Mouse (Mus musculus) heart, adult 9 months (tissue): Measurements from ENCODE around the gene Abhd17b.
"Not testable (repeated sequence)": the region's sequence is repeated elsewhere in the genome, so short reads cannot be mapped to it uniquely, and the experiment has no call there.

Experiments used
- DNase-seq, 2 experiments: peaks; one replicate each; pipeline ENCODE4 v3.0.0; 2022; ENCODE audit warnings: low spot score in 2 of 2

The Abhd17b gene

DNA sequence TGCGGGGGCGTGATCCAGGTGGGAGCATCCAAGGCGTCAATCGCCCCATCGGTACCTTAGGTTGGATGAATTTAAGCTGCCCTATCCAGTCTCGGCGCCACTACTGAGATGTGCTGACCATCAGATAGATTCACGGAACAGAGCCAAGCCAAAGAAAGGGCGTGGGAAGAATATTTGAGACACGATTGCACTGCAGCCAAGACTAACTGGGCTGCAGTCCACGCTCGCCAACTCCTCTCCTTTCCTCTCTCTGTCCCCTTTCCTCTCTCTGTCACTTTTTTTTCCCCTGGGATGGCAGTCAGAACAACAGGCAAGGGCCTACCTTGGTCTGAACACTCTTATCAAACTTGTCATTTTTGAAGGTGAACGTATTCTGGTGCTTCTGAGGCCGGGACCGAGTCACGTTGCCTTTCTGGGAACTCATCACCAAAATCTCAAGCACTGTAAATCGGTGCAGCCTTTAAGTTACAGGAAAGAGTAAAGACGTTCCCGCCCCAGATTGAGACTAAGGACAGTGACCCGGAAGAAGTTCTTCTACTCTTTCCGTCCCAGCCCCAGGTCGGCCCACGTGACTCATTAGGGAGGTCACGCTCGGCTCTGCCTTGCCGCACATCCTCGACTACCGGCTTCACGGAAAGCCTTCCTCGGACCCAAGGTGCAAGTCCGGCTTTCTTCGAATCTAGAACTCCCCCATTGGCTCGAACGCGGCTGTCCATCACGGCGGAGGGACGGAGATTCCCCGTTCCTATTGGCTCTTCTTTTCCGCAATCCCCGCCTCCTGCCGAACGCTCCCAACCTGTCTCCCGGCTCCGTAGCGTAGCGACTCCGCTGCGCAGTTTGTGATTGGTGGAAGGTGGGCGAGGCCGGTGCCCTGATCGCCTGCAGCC, 457 bp upstream of the Abhd17b start, which contains the start of gene 1110059E24Rik:
TSS of gene 1110059E24Rik (minus strand) at position 692 of the 887 bp plus-strand sequence.
- peak; percentile 98 for DNase-seq

DNA sequence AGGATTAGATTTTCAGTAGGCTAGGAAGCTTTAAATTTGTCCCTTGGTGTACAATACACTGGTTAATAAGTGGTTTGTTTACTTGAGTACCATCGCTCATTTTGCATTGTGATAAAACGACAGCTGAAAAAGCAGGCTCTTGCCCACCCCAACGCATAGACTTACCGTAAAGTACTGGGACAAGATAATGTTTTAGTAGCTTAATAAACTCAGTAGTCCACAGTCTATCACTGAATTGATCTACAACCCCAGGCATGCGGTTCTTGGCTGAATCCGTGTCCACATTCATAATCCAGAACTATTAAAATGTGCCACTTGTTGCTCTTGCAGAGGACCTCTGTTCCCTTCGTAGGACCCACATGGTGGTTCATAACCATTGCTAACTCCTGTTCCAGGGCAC, 1.8 kb downstream of the Abhd17b start:
- no peak for DNase-seq

DNA sequence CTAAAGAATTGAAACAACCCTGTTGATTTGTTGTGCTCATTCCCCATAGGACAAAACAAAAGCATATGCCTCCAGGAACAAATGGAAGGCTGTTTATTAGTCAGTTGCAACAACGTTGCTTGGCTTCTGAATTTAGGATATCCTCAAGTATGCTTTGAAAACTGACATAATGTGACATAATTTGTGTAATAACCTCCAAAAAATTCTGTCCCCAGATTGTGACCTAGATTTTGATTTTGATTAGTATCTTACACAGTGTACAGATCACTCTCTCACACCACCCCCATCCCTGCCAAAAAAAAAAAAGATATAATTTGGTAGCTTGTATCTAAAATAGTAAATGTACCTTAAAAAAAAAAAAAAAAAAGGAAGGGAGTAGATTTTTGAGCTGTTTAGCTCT, 7.7 kb downstream of the Abhd17b start:
- no peak for DNase-seq

DNA sequence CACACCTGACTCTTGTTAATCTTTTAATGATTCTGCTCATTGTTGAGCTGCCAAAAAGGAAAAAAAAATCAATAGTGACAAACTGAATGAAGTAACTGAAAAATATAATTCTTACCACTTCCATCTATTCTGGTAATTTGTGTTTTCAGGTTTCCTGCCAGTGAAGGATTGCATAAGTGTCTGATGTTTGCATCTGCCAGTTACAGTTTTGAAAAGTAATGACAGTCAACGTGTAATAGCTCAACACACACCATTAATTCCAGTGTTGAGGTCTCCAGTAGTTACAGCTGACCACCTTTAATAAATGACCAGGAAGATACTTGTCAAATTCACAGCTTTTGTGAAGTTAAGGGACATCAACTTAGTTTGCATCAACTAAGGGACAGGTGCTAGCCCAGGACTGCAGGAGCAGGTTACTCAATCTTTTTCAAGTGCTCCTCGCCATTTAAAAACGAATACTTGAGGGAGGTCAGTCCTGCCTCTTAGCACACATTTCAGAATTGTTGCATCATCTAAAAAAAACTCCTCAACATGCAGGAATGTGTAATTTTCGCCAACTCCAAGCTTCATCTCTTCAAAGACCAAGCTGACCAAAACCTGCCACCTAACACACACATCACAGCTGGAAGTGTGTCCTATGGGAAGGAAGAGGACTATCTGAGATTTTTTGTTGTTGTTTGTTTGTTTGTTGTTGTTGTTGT, 10.9 kb downstream of the Abhd17b start:
- no peak for DNase-seq

DNA sequence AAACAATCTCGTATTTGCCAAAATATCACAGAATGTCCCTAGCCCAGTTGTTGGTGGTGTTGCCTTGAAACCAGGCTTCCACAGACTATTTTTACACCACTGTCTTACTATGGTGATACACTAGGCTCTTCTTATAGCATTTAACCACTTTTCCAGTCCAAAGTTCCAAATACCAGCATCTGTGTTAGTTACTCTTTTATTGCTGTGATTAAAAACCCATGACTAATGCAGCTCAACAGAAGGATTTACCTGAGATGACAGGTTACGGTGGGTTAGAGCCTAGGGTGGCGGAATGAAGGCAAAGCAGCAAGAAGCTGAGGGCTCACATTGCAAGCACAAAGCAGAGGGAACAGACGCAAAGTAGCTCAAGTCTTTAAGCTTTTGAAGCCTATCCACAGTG, 16.7 kb downstream of the Abhd17b start:
- no peak for DNase-seq

DNA sequence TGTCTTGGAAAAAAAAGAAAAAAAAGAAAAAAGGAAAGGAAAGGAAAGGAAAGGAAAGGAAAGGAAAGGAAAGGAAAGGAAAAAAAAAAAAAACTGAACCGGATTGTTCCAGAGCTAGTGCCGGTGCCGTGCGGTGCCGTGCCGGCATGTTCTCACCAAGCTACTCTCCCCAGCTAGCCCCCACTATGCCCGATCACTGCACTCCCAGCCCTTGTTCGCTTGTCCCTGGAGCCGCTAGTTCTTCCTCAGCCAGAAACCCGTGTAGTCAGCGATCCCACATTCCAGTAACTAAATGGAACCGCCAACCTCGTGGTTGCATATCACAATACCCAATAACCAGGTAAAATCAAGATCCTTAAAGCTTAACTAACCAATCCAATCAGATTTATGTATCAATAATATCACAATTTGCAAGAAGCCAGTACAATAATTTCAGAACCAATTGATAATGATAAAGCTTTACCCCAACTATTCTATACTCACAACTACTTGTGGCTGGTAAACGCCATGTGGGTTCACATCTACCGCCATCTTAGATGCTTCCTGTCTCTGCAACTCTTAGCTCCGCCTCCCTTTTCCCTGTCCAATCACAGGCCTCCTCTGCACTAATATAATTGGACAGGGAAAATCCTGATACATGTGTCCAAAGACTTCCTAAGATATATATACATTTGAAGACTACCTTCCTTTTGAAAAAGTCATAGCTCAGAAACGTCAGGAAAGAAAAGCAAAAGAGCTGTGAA, 21.5 kb downstream of the Abhd17b start:
- DNase-seq = no peak

DNA sequence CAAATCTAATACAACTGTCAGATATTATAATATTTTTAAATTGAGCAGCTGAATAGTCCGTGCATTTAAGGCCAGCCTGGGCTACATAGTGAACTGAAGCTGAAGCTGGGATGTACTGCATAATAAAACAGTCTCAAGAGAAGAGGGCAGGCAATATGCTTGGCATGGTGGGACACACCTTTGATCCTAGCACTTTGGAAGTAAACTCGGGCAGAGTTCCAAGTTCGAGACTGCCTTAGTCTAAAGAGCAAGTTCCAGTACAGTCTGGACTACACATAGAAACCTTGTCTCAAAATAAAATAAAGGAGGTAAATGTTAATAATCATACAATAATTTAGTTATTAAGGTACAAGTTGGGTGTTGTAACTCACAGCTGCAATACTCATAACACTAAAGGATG, 27.1 kb downstream of the Abhd17b start:
- DNase-seq = no peak

DNA sequence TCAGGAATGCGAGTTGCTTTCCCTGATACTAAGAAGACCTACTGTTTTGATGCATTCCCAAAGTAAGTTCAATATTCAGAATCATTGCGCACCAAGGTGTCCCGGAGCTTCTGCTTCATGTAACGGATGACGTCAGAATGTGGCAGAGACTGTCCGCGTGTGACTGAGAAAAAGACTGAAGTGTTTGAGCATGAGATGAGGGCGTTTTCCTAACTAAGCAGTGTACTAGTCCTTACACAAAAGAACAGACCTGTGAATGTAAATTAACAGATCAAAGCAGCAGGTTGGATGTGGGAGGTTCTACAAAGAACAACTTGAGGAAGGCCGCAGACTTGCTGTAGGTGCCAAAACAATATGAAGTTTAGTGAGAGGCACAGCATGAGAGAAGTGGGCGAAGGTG, 28.0 kb downstream of the Abhd17b start:
- DNase-seq = no peak

DNA sequence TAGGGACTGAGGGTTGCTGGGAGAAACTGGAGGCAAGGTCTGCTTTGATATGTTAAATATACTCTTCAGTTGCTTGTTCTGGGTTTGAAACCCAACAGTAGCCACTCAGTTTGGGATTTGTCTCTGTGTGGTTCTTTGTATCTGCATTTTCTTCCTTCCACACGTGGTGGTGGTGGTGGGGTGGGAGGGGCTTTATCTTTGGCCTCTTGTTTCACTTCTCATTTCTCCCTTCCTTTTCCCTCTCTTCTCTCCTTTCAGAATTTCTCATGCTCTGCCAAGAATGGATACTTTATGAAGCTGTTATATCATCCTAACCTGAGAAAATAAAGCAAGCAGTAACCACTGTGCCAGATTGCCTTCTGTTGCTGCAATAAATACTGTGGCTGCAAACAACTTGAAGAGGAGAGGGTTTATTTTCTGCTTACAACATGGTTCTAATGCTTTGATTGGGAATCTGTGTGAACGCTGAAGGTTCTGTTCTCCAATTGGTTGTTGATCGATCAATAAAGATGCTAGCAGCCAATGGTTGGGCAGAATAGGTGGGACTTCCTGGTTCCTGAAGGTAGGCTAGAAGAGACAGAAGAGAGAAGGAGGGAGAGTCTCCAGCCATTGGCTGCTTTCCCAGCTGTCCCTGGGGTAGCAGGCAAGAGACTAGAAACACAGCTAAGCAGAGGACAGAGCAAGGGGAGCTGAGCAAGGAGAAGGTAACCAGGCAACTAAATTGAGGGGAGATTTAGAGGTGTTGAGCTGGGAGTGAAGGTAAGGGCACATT, 60.5 kb downstream of the Abhd17b start:
- peak; percentile 44 to 61 for DNase-seq

DNA sequence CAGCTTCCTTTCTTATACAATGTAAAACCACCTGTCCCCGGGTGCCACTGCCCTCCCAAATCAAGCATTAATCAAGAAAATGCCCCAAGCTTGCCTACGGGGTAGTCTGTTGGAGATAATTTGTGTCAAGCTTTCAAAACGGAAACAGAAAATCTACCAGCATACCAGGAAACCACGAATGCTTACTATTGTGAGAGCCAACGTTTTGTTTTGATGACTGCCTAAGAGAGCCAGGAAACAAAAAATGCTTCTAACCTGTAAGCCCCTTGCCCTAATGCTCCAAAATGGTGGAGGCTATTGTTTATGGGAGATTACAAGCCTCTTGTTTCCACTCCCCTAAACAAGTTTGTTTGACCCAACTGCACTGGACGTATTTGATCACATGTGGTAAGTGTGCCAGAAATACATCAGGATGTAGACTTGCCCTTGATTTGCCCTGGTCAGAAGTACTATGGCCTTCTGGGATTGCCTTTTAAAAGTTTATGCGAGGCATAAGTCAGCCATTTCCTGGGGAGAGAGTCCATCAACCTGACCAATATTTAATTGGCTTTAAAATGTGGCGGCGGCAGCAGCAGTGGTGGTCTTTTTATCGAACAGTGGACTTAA, 61.4 kb downstream of the Abhd17b start:
- no peak for DNase-seq

DNA sequence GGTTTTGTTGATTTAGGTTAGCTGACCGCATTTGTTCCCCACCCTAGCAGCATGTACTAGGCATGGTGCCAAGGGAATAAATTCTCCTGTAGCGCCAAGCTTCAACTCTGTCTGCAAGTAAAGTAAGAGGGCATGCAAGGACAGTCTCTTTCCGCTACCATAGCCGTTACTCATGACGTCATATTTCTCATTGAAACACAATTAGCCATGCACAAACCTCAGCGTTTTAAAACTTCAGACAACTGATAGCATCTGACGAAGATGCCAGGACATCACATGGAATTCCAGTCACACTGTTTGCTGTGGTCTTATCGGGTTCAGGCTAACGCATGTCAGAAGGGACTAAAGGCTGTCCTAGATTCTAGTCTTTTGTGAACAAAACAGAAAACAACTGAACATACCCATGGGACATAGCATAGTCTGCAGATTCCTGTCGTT, 62.0 kb downstream of the Abhd17b start:
- DNase-seq = no peak

DNA sequence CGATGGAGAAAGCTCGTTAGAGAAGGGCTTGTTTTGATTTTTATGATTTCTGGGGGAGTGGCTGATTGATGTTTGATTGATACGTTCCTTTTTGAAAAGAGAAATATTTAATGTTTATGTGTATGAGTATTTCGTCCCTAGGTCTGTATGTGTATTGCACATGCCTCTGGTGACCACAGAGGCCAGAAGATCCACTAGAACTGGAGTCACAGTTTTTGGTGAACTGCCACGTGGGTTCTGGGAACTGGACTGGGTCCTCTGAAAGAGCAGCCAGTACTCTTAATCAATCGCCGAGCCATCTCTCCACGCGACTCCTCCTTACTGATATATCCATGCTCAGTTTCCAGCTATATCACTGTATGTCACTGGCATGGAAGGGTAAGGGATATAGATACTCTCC, 62.5 kb downstream of the Abhd17b start:
- no peak for DNase-seq

DNA sequence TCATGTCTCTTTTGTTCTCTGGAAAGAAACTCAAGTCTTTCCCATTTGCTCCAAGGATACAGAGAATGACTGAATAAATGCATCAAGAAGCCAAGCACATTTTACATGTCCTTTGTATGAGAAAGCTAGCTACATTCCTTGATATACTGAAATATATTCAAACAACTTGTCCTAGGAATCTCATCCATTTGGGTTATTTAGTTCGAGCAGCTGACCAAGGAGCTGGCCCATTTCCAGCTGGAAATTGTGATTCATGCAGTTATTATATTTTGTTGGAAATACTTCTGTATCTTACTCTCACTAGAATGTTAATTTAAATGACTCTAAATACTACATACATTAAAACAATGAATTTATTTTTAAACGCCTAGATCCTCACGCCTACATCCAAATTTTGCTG, 63.5 kb downstream of the Abhd17b start:
- DNase-seq = no peak

DNA sequence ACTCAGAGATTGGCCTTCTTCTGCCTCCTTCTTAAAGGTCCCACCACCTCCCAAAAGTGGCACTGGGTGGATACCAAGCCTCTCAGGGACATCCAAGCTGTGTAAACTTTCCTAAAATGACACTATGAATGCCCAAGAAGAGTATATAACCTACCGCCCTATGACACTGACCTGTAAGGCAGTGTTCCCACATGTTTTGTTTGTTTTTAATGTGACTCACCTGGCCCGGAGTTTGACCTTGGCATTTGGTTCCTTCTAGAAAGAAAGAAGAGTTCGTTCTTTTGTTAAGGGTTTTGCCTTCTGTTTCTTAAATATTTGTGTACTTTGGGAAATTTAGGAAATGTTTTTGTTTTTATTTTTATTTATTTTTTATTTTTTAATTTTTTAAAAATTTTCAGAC, 66.2 kb downstream of the Abhd17b start:
- no peak for DNase-seq

DNA sequence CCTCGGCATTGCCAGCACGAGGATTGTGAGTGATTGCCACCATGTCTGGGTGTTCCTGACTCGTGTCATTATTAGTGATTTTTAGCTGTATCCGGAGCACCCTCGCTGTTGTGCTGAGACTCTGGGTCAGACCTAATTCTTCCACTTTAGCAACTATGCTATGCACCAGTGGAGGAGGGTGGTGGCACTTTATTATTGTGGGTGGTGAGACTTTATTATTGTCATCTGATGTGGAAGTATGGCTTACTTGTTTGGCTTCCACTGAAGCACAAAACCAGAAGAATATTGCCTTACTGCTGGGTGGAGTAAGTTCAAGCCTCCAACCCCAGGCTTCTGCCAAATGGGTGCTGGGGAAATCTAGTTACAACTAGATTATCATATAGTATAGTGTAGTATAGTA, 68.0 kb downstream of the Abhd17b start:
- DNase-seq = no peak

DNA sequence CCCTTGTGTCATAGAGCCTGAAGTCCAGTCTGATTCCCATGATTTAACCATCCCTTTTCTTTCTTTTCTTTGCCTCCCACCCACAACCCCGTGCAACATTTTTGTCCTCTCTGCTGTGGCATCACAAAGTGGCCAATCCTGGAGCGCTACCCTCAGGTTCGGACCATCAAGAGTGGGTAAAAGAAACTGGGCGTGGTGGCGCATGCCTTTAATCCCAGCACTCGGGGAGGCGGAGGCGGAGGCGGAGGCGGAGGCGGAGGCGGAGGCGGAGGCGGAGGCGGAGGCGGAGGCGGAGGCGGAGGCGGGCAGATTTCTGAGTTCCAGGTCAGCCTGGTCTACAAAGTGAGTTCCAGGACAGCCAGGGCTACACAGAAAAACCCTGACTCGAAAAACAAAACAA, 70.3 kb downstream of the Abhd17b start:
- not testable (repeated sequence) for DNase-seq

DNA sequence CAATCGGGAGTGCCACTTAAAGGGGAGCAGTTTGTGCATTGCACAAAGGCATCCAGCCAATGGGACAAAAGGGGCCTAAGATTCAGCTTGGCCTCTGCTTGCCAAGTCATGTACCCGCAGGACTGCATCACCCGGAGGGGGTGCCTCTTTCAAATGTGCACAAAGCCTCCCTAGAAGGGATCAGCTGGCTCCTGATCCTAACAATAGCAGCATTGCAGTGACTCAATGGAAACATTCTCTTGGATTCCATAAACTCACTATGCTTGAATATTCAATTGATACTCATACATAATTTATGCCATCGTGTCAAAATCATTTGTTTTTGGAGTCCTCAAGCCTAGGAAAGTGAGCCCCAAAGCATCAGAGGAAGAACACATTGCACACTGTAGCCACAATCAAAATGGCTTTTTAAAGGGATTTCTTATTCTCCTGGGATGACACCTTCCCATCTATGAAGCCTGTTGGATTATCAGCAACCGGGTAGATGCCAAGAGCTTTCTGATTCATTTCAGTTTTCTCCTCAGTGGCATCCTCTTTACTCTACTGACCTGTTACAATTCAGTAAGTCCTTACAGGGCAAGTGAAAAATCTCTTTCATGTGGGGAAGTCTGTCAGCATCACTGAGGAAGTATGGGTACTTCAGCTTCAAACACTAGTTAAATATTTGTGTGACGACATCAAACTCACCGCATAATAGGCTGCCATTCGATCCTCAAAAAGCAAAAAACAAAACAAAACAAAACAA, 71.1 kb downstream of the Abhd17b start:
- DNase-seq = no peak

DNA sequence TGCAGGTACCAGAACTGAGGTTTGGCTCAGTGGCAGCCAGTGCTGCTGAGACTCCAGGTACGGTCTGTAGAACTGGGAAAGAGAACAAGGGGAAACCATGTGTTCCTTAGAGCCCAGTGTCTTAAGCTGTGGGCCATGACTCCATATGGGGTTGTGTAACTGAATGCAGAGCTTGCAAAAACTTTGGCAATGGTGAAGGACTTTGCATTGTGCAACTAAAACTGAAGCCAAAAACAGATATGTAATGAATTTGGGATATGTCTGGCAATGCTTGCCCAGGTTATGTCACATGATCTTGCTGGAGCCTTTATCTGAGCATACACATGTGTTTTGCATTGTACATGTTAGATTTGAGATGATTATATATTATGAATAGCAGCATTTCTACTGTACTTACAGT, 72.2 kb downstream of the Abhd17b start:
- DNase-seq = no peak

DNA sequence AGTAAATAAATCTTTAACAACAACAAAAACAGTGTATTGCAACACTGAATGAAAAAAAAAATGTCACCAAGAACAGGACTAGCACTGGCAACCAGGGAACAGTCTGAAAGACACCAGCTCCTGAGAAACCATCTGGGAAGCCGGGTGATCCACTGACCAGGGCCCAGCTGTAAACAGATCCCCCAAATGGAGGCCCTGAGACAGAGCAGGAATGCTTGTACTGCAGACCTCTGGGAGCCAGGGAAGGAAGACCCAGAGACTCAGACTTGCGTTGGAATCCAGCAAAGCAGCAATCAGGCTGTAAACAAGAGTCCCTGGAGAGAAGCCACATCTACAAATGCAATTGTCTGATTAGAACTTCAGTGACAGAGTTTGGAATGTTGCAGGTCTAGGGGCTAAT, 74.1 kb downstream of the Abhd17b start:
- DNase-seq = no peak

DNA sequence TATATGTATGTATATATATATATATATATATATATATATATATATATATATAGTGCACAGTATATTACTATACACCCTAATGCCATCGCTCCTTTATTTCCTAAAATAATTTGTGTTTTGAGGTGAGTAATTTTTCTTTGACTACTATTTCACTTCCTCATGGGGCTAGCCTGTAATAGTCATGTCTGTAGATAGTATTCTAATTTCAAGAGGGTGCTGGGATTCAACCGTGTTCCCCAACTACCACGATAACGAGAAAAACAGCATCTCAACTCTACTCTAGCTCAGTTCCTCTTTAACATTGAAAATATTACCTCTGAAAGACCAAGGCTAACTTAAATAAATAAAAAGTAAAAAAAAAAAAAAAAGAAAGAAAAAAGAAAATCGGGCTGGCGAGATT, 75.4 kb downstream of the Abhd17b start:
- DNase-seq = no peak
